Mouse (Mus musculus) olfactory bulb, adult 2 months (tissue): ENCODE measurements around the gene Cdc34b.

Experiments used
- CTCF ChIP-seq: fragments of 200-500 bp; IDR thresholded peaks from 2 replicates; pipeline ENCODE4 v1.5.1; 2012; ENCODE audit warnings: low read depth, mild to moderate bottlenecking, low read length, moderate library complexity; ENCODE audit not compliant: insufficient read depth
- POLR2A ChIP-seq: fragments of 200-500 bp; IDR thresholded peaks from 2 replicates; pipeline ENCODE4 v1.6.1; 2012; ENCODE audit warnings: mild to moderate bottlenecking, low read depth, low read length, moderate library complexity; ENCODE audit not compliant: insufficient read depth

GRCm38 (mm10) chr11:94697703-94698464 is 43.7 kb upstream of the Cdc34b start:
- TF ChIP-seq CTCF: no peak
- no peak for TF ChIP-seq POLR2A
